Mouse (Mus musculus) layer of hippocampus, postnatal 14 days (tissue): Measurements from ENCODE around the gene Ube2b. TPM values are rescaled to one million over a fixed set of nuclear protein-coding genes. Genes with fewer than 3 reads are reported as not detected.

ENCODE experiments used
- DNase-seq, 2 experiments: peaks; one replicate each; pipeline ENCODE4 v3.0.0; 2021 to 2022; ENCODE audit warnings: low spot score in 2 of 2, mixed read lengths in 1 of 2
- total RNA-seq, 2 experiments: library from RNA; stranded (reverse); gene quantifications; 2 replicates each; pipeline ENCODE4 v1.2.3; 2021

Ube2b gene
- total RNA-seq, 2 experiments from 2014 or later = 166 to 171 TPM

DNA sequence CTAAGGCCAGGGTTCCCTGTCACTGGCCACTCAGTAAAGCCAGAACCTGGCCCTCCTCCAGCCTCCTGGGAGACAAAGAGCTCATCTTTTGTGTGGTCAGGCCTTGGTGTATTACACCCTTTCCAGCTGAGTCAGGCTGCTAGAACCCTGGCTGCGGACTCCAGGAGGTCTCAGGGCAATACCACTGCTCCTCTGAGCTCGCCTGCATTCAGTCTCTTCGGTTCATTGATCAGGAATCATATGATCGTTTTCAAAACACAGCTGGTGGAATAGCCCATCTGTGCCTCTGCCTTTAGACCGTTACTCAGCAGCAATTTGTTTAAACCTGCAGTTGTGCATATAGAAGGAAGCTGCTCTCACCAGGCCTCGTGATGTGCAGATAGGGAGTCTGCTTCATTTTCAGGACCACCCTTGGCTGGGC, 63.2 kb downstream of the Ube2b start:
- DNase-seq = no peak

DNA sequence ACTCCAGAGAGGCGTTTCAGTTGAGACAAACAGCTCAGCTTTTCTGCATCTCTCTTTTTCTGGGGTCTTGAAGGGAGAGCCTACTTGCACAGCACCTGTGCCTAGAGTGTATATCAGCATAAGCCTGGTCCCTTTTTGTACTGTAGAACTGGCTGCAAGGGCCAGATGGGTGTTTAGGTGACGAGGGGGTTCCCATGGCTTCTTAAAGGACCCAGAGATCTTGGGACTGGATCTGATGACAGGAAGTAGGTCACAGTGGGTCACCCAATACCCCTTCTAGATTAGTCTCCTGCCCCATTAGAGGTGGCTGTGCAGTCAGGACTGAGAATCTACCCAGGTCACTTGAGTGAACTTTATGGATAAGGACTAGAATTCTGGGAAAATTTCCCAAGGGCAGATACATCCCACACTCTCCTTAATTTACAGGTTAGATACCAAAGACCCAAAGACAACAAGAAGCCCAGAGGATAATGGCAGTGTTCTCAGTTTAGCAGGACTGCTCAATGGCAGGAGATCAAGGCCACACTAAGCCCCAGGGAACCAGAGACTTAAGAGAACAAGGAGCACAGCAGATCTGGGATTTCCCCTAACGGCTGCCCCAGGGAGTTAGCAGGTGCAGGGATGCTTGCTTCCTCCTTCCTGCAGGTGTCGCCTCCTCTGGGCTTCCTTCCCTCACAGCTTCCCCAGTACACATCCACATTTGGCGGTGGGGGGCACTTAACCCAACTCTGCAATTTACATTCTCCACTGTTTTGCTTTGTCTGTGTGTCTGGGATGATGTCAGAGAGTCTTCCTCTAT, 64.7 kb downstream of the Ube2b start:
- no peak for DNase-seq

Other genes starting within 250 kb of the Ube2b start
- gene Sec24a, start 237.1 kb downstream of the Ube2b start, total RNA-seq = 10 to 100 TPM; 23.1 to 23.7 TPM
- 10 to 100 TPM; 71.8 to 74.5 TPM for gene Sar1b, start 237.1 kb downstream of the Ube2b start, total RNA-seq
- gene Jade2, start 143.1 kb downstream of the Ube2b start, total RNA-seq = 10 to 100 TPM; 14.5 to 15.0 TPM
- 10 to 100 TPM; 28.7 to 33.7 TPM for gene Cdkn2aipnl, start 33.1 kb downstream of the Ube2b start, total RNA-seq
- 10 to 100 TPM; 20.4 to 20.8 TPM for gene Cdkl3, start 3.5 kb upstream of the Ube2b start, total RNA-seq
- gene Ppp2ca, start 97.9 kb upstream of the Ube2b start, total RNA-seq = 100 to 1,000 TPM; 128 to 136 TPM
- not detected for gene Olfr1373, start 144.8 kb upstream of the Ube2b start, total RNA-seq
- gene Olfr1371, start 213.2 kb upstream of the Ube2b start, total RNA-seq = not detected
- 100 to 1,000 TPM; 467 to 471 TPM for gene Skp1a, start 231.2 kb upstream of the Ube2b start, total RNA-seq